Mouse (Mus musculus) hindbrain, embryonic 12.5 days (tissue): ENCODE data around the gene Gm6020. TPM values are rescaled to one million over a fixed set of nuclear protein-coding genes. Genes with fewer than 3 reads are reported as not detected.

Experiments
- ATAC-seq: fragments of 200-750 bp; cut with Nextera tagmentation; 2 replicates; pipeline ENCODE4 v1.8.0; 2017; ENCODE audit warnings: moderate TSS enrichment; ENCODE audit not compliant: low FRiP score
- H3K27ac ChIP-seq: fragments of 300-500 bp; sonication (generic); 2 replicates; pipeline ENCODE4 v1.5.1; 2016; ENCODE audit warnings: mild to moderate bottlenecking
- H3K27me3 ChIP-seq: fragments of 300-500 bp; sonication (generic); 2 replicates; pipeline ENCODE4 v1.6.1; 2016; ENCODE audit warnings: mild to moderate bottlenecking
- H3K36me3 ChIP-seq: fragments of 300-500 bp; sonication (generic); 2 replicates; pipeline ENCODE4 v1.6.1; 2016; ENCODE audit warnings: mild to moderate bottlenecking
- H3K4me1 ChIP-seq: fragments of 300-500 bp; sonication (generic); 2 replicates; pipeline ENCODE4 v1.6.1; 2016
- H3K4me2 ChIP-seq: fragments of 300-500 bp; sonication (generic); replicated peaks from 2 replicates; pipeline ENCODE4 v1.6.1; 2016; ENCODE audit warnings: mild to moderate bottlenecking
- H3K4me3 ChIP-seq: fragments of 300-500 bp; sonication (generic); 2 replicates; pipeline ENCODE4 v1.5.1; 2016; ENCODE audit warnings: mild to moderate bottlenecking
- H3K9ac ChIP-seq: fragments of 300-500 bp; sonication (generic); 2 replicates; pipeline ENCODE4 v1.6.1; 2016; ENCODE audit warnings: mild to moderate bottlenecking, moderate library complexity
- H3K9me3 ChIP-seq: fragments of 300-500 bp; sonication (generic); replicated peaks from 2 replicates; pipeline ENCODE4 v1.6.1; 2016; ENCODE audit warnings: mild to moderate bottlenecking
- WGBS: fragments of 180-500 bp; shearing (Covaris S2); methylation state at CpG from one replicate; pipeline ENCODE4 v1.1.7; 2016; 5-methylcytosine and 5-hydroxymethylcytosine counted together
- polyA plus RNA-seq: library from polyadenylated mRNA; unstranded; fragments of >200 nt; fragmentation: Nextera tagmentation; extraction: Ambion mirVana; gene quantifications from 2 replicates; pipeline ENCODE4 v1.2.1, GENCODE M21; 2016

Gene Gm6020
- polyA plus RNA-seq, 1 experiment from 2014 or later: not detected

DNA sequence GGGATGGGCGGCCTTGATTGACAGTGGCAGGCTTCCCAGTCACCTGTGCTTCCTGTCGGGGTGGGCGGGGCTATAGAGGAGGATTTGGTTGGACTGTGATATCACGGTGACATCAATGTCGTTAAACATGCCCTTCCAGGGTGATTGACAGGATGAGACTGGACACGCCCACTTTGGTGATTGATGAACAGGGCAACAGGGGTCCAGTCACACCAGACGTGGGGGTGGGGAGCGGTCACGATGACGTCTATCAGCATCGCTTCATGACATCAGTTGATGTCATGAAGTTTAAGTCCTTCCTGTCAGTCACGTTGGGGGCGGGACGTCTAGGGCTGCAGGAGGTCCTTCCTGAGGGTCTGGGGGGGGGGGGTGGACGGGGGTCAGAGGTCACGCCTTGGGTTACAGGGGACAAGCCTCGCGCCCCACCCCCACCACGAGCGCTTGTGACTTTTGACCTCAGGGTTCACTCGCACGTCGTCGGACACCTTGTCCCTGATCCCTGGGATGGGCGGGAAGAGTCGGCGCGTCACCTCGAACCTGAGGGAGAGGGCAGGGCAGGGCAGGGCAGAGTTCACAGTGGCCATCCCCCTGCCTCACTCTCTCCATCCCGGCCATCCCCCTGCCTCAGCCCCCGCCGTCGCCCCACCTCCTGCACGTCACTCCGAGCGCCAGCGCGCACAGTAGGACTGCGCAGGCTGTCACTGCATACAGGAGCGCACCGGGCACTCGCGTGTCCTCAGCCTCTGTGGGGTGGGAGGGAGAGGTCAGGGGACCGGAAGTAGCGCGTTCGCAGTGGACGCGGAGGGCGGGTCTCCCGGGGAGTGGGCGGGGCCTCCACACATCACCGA is 41.2 kb downstream of the Gm6020 start:
- peak; percentile 33 for ATAC-seq
- 33% methylated on average over 51 of the region's 53 CpGs for WGBS

DNA sequence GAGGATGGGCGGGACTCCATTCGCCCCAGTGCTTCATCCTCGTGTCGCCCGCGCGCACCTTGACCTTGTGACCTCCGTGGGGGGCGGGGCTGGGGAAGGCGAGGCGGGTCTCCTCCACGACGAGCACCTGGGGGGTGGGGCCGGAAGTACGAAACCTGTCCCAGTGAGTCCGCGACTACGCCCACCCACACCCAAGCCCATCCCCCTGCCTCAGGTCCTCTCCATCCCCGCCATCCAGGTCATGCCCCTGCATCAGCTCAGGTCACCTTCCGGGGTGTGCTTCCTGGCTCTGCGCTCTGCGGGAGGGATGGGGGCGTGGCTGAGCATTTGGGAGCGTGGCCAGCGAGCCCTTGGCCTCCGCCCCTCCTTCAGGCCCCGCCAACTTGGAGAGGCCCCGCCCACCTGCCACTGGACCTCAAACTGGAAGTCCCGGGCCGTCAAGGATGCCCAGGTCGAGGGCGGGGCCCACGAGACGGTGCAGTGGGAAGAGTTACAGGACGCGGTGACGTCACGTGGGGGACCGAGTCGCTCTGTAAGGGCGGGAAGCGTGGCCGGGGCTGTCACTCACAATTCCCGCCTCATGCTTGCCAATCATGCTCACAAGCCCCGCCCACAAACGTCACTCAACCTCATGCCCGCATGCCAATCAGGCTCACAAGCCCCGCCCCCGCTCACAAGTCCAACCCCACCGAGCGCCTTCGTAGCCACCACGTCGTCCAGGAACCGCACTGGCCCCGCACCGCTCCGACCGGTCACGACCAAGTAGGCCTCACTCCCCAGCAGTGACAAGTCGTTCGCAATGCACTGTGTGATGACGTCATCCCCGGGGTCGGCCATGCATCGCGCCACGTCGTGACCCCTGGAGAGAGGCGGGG is 42.1 kb downstream of the Gm6020 start:
- Histone ChIP-seq H3K27me3 (peaks cover 7% of the 10 kb centered on the region), H3K9me3 (peaks cover 11% of the 10 kb centered on the region; the same call in 1 of the 2 replicates), H3K36me3 (no peaks in the 10 kb centered on the region), H3K9ac (no peak overlapping the region), H3K27ac (peak overlapping the region; percentile 88), H3K4me1 (peaks cover 4% of the 10 kb centered on the region), H3K4me3 (peak overlapping the region; percentile 64), H3K4me2 (peak overlapping the region; percentile 59)
- peak; percentile 61 for ATAC-seq
- whole genome bisulfite sequencing: 8% methylated on average over 70 of the region's 70 CpGs

More for the DNA sequence above, 41.2 kb downstream of the Gm6020 start:
- Histone ChIP-seq H3K9ac (0 out of 2 replicates have a peak overlapping the region, but pooled peaks have one; percentile 32), H3K4me1 (peaks cover 4% of the 10 kb centered on the region), H3K4me2 (peak overlapping the region; percentile 59), H3K4me3 (peak overlapping the region; percentile 64), H3K27me3 (peaks cover 5% of the 10 kb centered on the region), H3K9me3 (peaks cover 11% of the 10 kb centered on the region; the same call in 1 of the 2 replicates), H3K36me3 (no peaks in the 10 kb centered on the region), H3K27ac (no peak overlapping the region)

DNA sequence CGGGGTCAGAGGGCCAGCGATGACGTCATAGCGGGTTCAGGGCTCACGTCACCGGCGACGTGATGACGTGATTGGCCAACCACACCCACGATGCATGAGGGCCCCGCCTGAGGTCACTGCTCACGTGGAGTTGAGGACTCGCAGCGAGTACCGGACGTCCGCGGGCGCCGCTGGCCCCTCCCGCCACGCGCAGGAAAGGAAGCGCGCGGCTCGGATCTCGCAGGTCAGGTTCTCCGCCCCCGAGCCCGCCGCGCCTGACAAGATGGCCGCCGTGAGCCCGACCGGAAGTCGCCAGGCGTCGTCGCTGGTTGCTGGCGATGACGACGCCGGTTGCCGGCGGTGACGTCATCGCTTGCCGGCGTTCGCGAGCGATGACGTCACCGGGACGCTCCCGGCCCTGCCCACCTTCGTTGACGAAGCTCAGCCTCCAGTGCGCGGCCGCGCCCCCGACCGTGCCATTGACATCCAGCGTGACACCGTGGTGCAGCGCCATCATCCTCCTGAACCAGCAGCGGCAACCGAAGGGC is 42.8 kb downstream of the Gm6020 start:
- Histone ChIP-seq H3K9me3 (peaks cover 11% of the 10 kb centered on the region; the same call in 1 of the 2 replicates), H3K4me3 (peak overlapping the region; percentile 64), H3K27ac (peak overlapping the region; percentile 88), H3K4me1 (peaks cover 4% of the 10 kb centered on the region), H3K27me3 (0 out of 2 replicates have a peak, but pooled peaks cover 3% of the 10 kb centered on the region), H3K4me2 (peak overlapping the region; percentile 59), H3K9ac (peak overlapping the region; percentile 51; the same call in 1 of the 2 replicates), H3K36me3 (no peaks in the 10 kb centered on the region)
- WGBS: 4% methylated on average over 71 of the region's 71 CpGs
- ATAC-seq: peak; percentile 33

DNA sequence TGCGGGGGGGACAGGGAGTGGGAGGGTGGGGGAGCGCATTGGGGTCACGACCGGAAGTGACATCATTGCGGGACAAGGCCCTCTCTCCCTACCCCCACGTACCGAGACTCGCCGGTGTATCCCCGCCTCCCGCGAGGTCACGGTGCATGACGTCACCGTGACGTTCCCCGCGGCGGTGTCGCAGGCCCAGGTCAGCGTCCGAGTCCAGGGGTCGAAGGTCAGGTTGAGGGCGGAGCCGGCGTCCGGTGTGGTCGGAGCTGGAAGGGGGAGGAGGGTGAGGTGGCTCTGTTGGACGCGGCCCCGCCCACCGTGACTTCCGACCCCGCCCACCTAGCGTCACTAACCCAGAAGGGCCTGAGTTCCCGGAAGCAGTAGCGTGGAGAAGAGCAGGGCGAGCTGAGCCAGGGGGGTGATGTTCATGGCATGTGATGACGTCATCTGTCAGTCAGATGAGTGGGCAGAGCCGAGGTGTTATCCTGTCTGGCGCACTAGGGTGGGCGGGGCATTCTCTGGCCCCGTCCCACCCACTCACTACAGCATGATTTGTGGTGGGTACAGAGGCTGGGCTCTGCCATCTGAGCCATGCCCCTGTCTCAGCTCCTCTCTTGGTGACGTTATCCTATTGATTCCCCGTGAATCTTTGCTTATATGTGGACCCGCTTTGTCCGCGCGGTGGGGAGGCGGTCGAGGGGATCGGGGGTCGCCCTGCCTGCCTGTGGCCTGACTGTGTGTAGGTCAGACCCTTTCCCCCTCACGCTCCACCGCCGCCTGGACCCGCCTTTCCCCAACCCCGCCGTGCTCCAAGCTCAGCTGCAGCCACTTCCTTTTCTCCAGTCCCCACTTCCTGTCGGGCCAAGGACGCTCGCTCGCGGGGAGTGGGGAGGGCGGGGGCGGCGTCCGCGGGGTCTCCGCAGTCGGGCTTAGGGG is 43.5 kb downstream of the Gm6020 start:
- WGBS: 3% methylated on average over 70 of the region's 71 CpGs
- Histone ChIP-seq H3K36me3 (no peaks in the 10 kb centered on the region), H3K9me3 (peaks cover 11% of the 10 kb centered on the region; the same call in 1 of the 2 replicates), H3K27me3 (0 out of 2 replicates have a peak, but pooled peaks cover 3% of the 10 kb centered on the region), H3K4me2 (peak overlapping the region; percentile 59), H3K27ac (peak overlapping the region; percentile 88), H3K4me1 (peaks cover 4% of the 10 kb centered on the region), H3K9ac (peak overlapping the region; percentile 51), H3K4me3 (peak overlapping the region; percentile 64)
- peak; percentile 84 for ATAC-seq

DNA sequence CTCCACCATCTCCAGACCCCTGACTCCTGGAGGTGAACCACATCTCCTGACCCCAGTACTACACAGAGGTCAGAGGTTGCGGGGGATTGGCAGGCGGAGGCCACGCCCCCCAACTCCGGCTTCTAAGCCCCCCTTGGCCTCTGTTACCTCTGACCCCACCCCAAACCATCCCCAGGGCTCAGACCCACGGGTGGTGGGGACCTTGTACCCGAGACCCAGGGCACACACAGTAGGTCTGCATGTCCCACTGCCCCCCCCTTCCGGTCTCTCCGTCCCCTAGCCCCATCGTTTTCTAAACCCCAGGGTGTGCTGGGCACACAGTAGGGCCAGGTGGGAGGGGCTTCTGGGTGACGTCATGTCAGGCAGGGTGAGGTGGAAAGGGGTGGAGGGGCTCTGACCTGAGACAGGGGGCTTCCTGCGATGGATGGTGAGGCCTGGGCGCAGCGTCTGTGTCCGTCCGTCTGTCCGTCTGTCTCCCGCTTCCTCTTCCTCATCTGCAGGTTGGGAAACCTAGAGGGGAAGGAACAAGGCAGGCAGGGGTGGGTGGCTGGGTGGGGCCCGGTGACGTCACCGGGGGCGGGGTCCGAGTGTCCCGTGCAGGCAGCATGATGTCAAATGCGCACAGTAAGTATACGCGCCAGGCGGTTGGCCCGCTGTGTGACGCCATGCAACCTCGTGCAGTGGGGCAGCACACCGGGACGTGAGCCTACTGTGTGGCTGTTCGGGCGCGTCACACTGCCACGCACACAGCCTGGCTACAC is 44.4 kb downstream of the Gm6020 start, which contains the start of gene Csf2ra:
TSS of gene Csf2ra (minus strand) at position 489 of the 761 bp plus-strand sequence.
- Histone ChIP-seq H3K27ac (peak within 1 kb of the TSS; percentile 88), H3K9ac (peak within 1 kb of the TSS; percentile 51), H3K27me3 (0 out of 2 replicates have a peak, but pooled peaks cover 3% of the 10 kb centered on the region), H3K36me3 (no peaks in the 10 kb centered on the region), H3K4me2 (peak within 1 kb of the TSS; percentile 59), H3K4me1 (peaks cover 4% of the 10 kb centered on the region), H3K9me3 (peaks cover 11% of the 10 kb centered on the region; the same call in 1 of the 2 replicates), H3K4me3 (peak within 1 kb of the TSS; percentile 64)
- no peak; the same call in 1 of the 2 replicates for ATAC-seq
- 54% methylated on average over 36 of the region's 36 CpGs for WGBS

Other genes with a start within 250 kb of the Gm6020 start
- gene Zfp950, start 43.0 kb upstream of the Gm6020 start, polyA plus RNA-seq: 40.9 and 45.3 TPM in 2 replicates
- gene Gm7102, start 7.6 kb upstream of the Gm6020 start, polyA plus RNA-seq: not detected in 2 replicates
- gene Csf2ra, start 44.5 kb downstream of the Gm6020 start, polyA plus RNA-seq: 39.4 and 41.6 TPM in 2 replicates
- not detected in 2 replicates for gene Gm21060, start 113.2 kb downstream of the Gm6020 start, polyA plus RNA-seq